In the genomic region with DNA sequence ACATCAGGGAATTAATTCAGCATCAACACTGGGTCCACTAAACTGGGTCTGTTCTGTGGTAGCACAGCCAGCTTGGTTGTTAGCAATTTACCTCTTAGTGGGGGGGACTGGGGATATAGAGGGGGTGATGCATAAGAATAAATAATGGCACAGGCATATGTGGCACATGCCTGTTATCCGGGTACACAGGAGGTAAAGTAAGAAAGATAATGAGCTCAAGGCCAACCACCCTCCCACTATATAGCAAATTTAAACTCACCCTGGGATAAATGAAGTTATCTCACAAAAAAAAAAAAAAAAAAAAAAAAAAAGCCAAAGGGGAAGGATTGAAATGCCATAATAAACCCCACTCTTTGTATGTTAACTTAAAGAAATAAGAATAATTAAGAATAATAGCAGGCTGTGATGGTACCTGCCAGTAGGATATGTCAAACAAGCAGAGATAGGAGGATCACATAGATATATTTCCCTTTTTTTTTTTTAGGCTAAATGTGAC, we compare ENCODE assay signal across 30 mouse cellular contexts.
"Had no signal": no experiment of that assay in that cellular context is flagged by ENCODE, and none has a peak within 500 bp of the region (broad histone marks: within the 10 kb centered on the region; RNA-seq: fewer than 3 reads in every experiment).

No protein-coding gene starts in this region.

- ATAC-seq: liver, embryonic 12.5 days; lung, postnatal 0 days; midbrain, embryonic 13.5 days; midbrain, embryonic 15.5 days; midbrain, embryonic 16.5 days had no signal

- H3K27me3 ChIP-seq: limb, embryonic 12.5 days; limb, embryonic 13.5 days; limb, embryonic 15.5 days; liver, embryonic 12.5 days; liver, embryonic 15.5 days; lung, embryonic 15.5 days; midbrain, embryonic 12.5 days; midbrain, embryonic 13.5 days; midbrain, embryonic 15.5 days; neural tube, embryonic 12.5 days; neural tube, embryonic 13.5 days had no signal

- H3K36me3 ChIP-seq: limb, embryonic 10.5 days; limb, embryonic 12.5 days; limb, embryonic 13.5 days; limb, embryonic 15.5 days; liver, embryonic 15.5 days; lung, embryonic 15.5 days; midbrain, embryonic 10.5 days; midbrain, embryonic 12.5 days; midbrain, embryonic 13.5 days; midbrain, embryonic 15.5 days; neural tube, embryonic 12.5 days; neural tube, embryonic 13.5 days had no signal

- H3K9me3 ChIP-seq: limb, embryonic 10.5 days; limb, embryonic 15.5 days; liver, embryonic 12.5 days; liver, embryonic 15.5 days; lung, embryonic 15.5 days; midbrain, embryonic 10.5 days; midbrain, embryonic 12.5 days; midbrain, embryonic 13.5 days; midbrain, embryonic 15.5 days; neural tube, embryonic 12.5 days; neural tube, embryonic 13.5 days had no signal

- H3K4me3 ChIP-seq: left cerebral cortex, adult 2 months; limb, embryonic 10.5 days; limb, embryonic 12.5 days; limb, embryonic 13.5 days; limb, embryonic 15.5 days; liver, embryonic 12.5 days; liver, embryonic 15.5 days; lung, embryonic 15.5 days; midbrain, embryonic 10.5 days; midbrain, embryonic 12.5 days; midbrain, embryonic 13.5 days; midbrain, embryonic 15.5 days; myocyte; neural tube, embryonic 12.5 days; neural tube, embryonic 13.5 days had no signal

- H3K4me1 ChIP-seq: limb, embryonic 10.5 days; limb, embryonic 12.5 days; limb, embryonic 13.5 days; limb, embryonic 15.5 days; lung, embryonic 15.5 days; midbrain, embryonic 10.5 days; midbrain, embryonic 12.5 days; midbrain, embryonic 13.5 days; midbrain, embryonic 15.5 days; neural tube, embryonic 12.5 days; neural tube, embryonic 13.5 days had no signal

- H3K9ac ChIP-seq: limb, embryonic 12.5 days; limb, embryonic 13.5 days; limb, embryonic 15.5 days; liver, embryonic 12.5 days; liver, embryonic 14.5 days; liver, embryonic 15.5 days; lung, embryonic 14.5 days; lung, embryonic 15.5 days; midbrain, embryonic 12.5 days; midbrain, embryonic 13.5 days; midbrain, embryonic 15.5 days; neural tube, embryonic 12.5 days; neural tube, embryonic 13.5 days had no signal

- H3K27ac ChIP-seq: left cerebral cortex, adult 2 months; limb, embryonic 10.5 days; limb, embryonic 12.5 days; limb, embryonic 13.5 days; limb, embryonic 15.5 days; liver, embryonic 12.5 days; liver, embryonic 14.5 days; liver, embryonic 15.5 days; lung, embryonic 15.5 days; midbrain, embryonic 10.5 days; midbrain, embryonic 12.5 days; midbrain, embryonic 13.5 days; midbrain, embryonic 15.5 days; neural tube, embryonic 12.5 days; neural tube, embryonic 13.5 days had no signal

- H3K4me2 ChIP-seq: limb, embryonic 12.5 days; limb, embryonic 13.5 days; limb, embryonic 15.5 days; liver, embryonic 11.5 days; liver, embryonic 12.5 days; liver, embryonic 15.5 days; lung, embryonic 14.5 days; lung, embryonic 15.5 days; midbrain, embryonic 11.5 days; midbrain, embryonic 12.5 days; midbrain, embryonic 13.5 days; midbrain, embryonic 15.5 days; neural tube, embryonic 12.5 days; neural tube, embryonic 13.5 days had no signal

- DNase-seq: left cerebral cortex, postnatal 4 days; liver; lung, adult 18-20 months; lung, adult 2 months; lung, embryonic 14.5 days; lung, postnatal 10 days; lung, postnatal 14 days; lung, postnatal 36 days; lung, postnatal 4 days; midbrain, embryonic 14.5 days had no signal
